Mouse (Mus musculus): ENCODE results near the gene Olfr1253. TPM values are rescaled to one million over a fixed set of nuclear protein-coding genes. Genes with fewer than 3 reads are reported as not detected.

Gene Olfr1253
- not detected in 2 replicates for polyA plus RNA-seq (2016; fragmentation: Nextera tagmentation; extraction: Ambion mirVana)

DNA sequence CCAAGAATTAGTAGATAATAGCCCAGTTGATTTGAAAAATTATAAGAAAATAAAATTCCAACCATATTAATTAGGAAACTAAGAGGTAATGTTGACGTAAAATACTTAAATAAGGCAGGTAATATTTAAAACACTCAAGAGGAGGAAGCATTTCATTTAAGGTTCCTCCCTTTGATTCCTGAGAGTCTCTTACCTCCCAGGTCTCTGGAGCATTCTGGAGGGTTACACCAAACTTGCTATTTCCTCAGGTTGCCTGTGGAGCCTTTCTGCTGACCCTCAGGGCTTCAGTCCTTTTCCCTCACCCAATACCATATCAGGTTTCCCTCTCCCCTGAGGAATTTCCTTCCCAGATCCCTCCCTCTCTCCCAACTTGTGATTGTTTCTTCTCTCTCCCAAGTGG is at the start of gene Olfr1253:
TSS of gene Olfr1253 (minus strand) at position 101 of the 400 bp plus-strand sequence.
- no peak within 1 kb of the TSS for H3K9ac ChIP-seq
- no peak within 1 kb of the TSS for H3K4me2 ChIP-seq
- no peak within 1 kb of the TSS for H3K27ac ChIP-seq (ENCODE audit: poor library complexity, severe bottlenecking)
- WGBS, result 85% methylated on average over 1 of the region's 1 CpGs
- no peaks in the 10 kb centered on the region for H3K27me3 ChIP-seq (replicated peaks)
- no peak within 1 kb of the TSS for H3K4me3 ChIP-seq
- H3K4me1 ChIP-seq (replicated peaks), result no peaks in the 10 kb centered on the region
- no peaks in the 10 kb centered on the region for H3K36me3 ChIP-seq
- no peak for ATAC-seq (ENCODE audit: insufficient number of reproducible peaks, low FRiP score)
- H3K9me3 ChIP-seq (replicated peaks), result no peaks in the 10 kb centered on the region

DNA sequence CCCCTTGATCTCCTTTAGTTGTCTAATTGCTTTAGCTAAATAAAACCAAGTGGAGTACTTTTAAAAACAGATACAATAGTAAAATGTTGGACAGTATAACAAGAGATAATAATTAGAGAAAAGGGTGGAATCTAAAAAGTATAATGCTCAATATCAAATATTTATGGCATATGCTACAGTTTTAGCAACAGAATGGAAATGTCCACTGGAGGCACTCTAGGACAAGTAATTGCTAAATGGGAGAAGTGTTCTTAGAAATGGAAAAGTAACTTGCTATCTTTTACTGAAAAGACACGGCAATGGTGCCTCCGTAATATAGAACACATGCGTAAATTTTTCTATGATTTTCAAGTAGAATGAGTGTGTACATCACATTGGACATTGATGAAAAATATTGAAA is 42.7 kb upstream of the Olfr1253 start:
- no peak overlapping the region for H3K4me2 ChIP-seq
- no peaks in the 10 kb centered on the region for H3K9me3 ChIP-seq (replicated peaks)
- no peak for ATAC-seq (ENCODE audit: insufficient number of reproducible peaks, low FRiP score)
- H3K27me3 ChIP-seq (replicated peaks), result no peaks in the 10 kb centered on the region
- WGBS, result 91% methylated on average over 3 of the region's 3 CpGs
- no peak overlapping the region for H3K4me3 ChIP-seq
- no peaks in the 10 kb centered on the region for H3K4me1 ChIP-seq (replicated peaks)
- H3K27ac ChIP-seq (ENCODE audit: poor library complexity, severe bottlenecking), result no peak overlapping the region
- no peak overlapping the region for H3K9ac ChIP-seq
- no peaks in the 10 kb centered on the region for H3K36me3 ChIP-seq

DNA sequence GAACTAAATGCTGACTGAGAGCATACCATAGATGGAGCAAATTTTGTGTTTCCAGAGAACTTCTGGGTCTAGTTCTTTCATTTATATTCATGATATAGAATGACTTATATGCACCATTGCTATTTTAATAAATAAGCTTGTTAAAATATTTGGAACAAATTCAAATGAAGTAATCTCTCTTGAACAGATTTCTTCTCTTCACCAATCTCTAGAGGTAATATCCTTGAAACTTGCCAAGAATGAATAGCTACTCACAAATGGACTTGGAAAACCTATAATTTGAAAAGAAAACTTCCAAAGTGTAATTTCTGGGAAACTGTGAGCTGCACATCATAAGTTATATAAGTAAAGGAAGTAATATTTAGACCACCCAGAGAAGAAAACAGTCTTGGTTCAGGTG is 36.6 kb upstream of the Olfr1253 start, which contains the start of gene Olfr1254:
TSS of gene Olfr1254 (minus strand) at position 101 of the 400 bp plus-strand sequence.
- Histone ChIP-seq H3K27ac (ENCODE audit: poor library complexity, severe bottlenecking) (no peak within 1 kb of the TSS), H3K9ac (no peak within 1 kb of the TSS), H3K36me3 (no peaks in the 10 kb centered on the region), H3K4me3 (no peak within 1 kb of the TSS), H3K9me3 (replicated peaks) (no peaks in the 10 kb centered on the region), H3K4me1 (replicated peaks) (no peaks in the 10 kb centered on the region), H3K4me2 (no peak within 1 kb of the TSS), H3K27me3 (replicated peaks) (no peaks in the 10 kb centered on the region)
- no peak for ATAC-seq (ENCODE audit: insufficient number of reproducible peaks, low FRiP score)

- 35% methylated on average over 1 of the region's 1 CpGs for WGBS
- no peak within 1 kb of the TSS for H3K27ac ChIP-seq (ENCODE audit: poor library complexity, severe bottlenecking)
- no peaks in the 10 kb centered on the region for H3K9me3 ChIP-seq (replicated peaks)
- no peak within 1 kb of the TSS for H3K4me2 ChIP-seq
- no peaks in the 10 kb centered on the region for H3K36me3 ChIP-seq
- ATAC-seq (ENCODE audit: insufficient number of reproducible peaks, low FRiP score), result no peak
- H3K9ac ChIP-seq, result no peak within 1 kb of the TSS
- no peaks in the 10 kb centered on the region for H3K27me3 ChIP-seq (replicated peaks)
- no peaks in the 10 kb centered on the region for H3K4me1 ChIP-seq (replicated peaks)
- no peak within 1 kb of the TSS for H3K4me3 ChIP-seq
These were observed 32.0 kb downstream of the Olfr1253 start, which contains the start of gene Olfr1252 for GRCm38 (mm10) chr2:89724912-89725311. TSS of gene Olfr1252 (minus strand) at chr2:89725012.

Other genes with a start within 250 kb of the Olfr1253 start
- gene Olfr1243, start 225.6 kb downstream of the Olfr1253 start, polyA plus RNA-seq (2016; fragmentation: Nextera tagmentation; extraction: Ambion mirVana), result not detected in 2 replicates
- gene Olfr1245, start 178.6 kb downstream of the Olfr1253 start, polyA plus RNA-seq (2016; fragmentation: Nextera tagmentation; extraction: Ambion mirVana), result not detected in 2 replicates
- not detected in 2 replicates for gene Olfr1246, start 163.9 kb downstream of the Olfr1253 start, polyA plus RNA-seq (2016; fragmentation: Nextera tagmentation; extraction: Ambion mirVana)
- not detected in 2 replicates for gene Olfr1247, start 143.0 kb downstream of the Olfr1253 start, polyA plus RNA-seq (2016; fragmentation: Nextera tagmentation; extraction: Ambion mirVana)
- not detected in 2 replicates for gene Olfr1248, start 138.8 kb downstream of the Olfr1253 start, polyA plus RNA-seq (2016; fragmentation: Nextera tagmentation; extraction: Ambion mirVana)
- gene Olfr1249, start 122.1 kb downstream of the Olfr1253 start, polyA plus RNA-seq (2016; fragmentation: Nextera tagmentation; extraction: Ambion mirVana), result not detected in 2 replicates
- gene Olfr1250, start 95.6 kb downstream of the Olfr1253 start, polyA plus RNA-seq (2016; fragmentation: Nextera tagmentation; extraction: Ambion mirVana), result not detected in 2 replicates
- gene Olfr1251, start 85.2 kb downstream of the Olfr1253 start, polyA plus RNA-seq (2016; fragmentation: Nextera tagmentation; extraction: Ambion mirVana), result not detected in 2 replicates
- gene Olfr1252, start 32.1 kb downstream of the Olfr1253 start, polyA plus RNA-seq (2016; fragmentation: Nextera tagmentation; extraction: Ambion mirVana), result not detected in 2 replicates
- gene Olfr1254, start 36.5 kb upstream of the Olfr1253 start, polyA plus RNA-seq (2016; fragmentation: Nextera tagmentation; extraction: Ambion mirVana), result not detected in 2 replicates
- gene Olfr1255, start 55.0 kb upstream of the Olfr1253 start, polyA plus RNA-seq (2016; fragmentation: Nextera tagmentation; extraction: Ambion mirVana), result not detected in 2 replicates
- gene Olfr1256, start 84.5 kb upstream of the Olfr1253 start, polyA plus RNA-seq (2016; fragmentation: Nextera tagmentation; extraction: Ambion mirVana), result not detected in 2 replicates
- not detected in 2 replicates for gene Olfr48, start 91.1 kb upstream of the Olfr1253 start, polyA plus RNA-seq (2016; fragmentation: Nextera tagmentation; extraction: Ambion mirVana)
- not detected in 2 replicates for gene Olfr1257, start 121.3 kb upstream of the Olfr1253 start, polyA plus RNA-seq (2016; fragmentation: Nextera tagmentation; extraction: Ambion mirVana)
- not detected in 2 replicates for gene Olfr1258, start 170.2 kb upstream of the Olfr1253 start, polyA plus RNA-seq (2016; fragmentation: Nextera tagmentation; extraction: Ambion mirVana)
- not detected in 2 replicates for gene Olfr1259, start 191.6 kb upstream of the Olfr1253 start, polyA plus RNA-seq (2016; fragmentation: Nextera tagmentation; extraction: Ambion mirVana)
- not detected in 2 replicates for gene Olfr1260, start 217.2 kb upstream of the Olfr1253 start, polyA plus RNA-seq (2016; fragmentation: Nextera tagmentation; extraction: Ambion mirVana)
- gene Olfr1261, start 234.1 kb upstream of the Olfr1253 start, polyA plus RNA-seq (2016; fragmentation: Nextera tagmentation; extraction: Ambion mirVana), result not detected in 2 replicates
- not detected in 2 replicates for gene Olfr1262, start 243.1 kb upstream of the Olfr1253 start, polyA plus RNA-seq (2016; fragmentation: Nextera tagmentation; extraction: Ambion mirVana)

All from heart, embryonic 12.5 days (tissue).